ENCODE assay signal across 12 mouse cellular contexts in genomic region chr16:90014596-90014995, GRCm38 (mm10).
DNase-seq lines count a peak whose midpoint lies in the region; ATAC-seq and TF ChIP-seq lines count a peak whose summit lies in the region.
"Had no signal": no experiment of that assay in that cellular context is flagged by ENCODE, and none has a peak within 500 bp of the region (broad histone marks: within the 10 kb centered on the region; RNA-seq: fewer than 3 reads in every experiment).

No protein-coding gene starts in this region.

- H3K27ac ChIP-seq in hindbrain, embryonic 10.5 days: peak overlapping the region; percentile 12; the same call in 1 of the 2 replicates
- H3K27ac ChIP-seq in hindbrain, embryonic 11.5 days (ENCODE audit: low read depth, low read length): no peak overlapping the region; the same call in 1 of the 2 replicates
- no peak overlapping the region for H3K27ac ChIP-seq in heart, adult 2 months
- H3K27ac ChIP-seq in left cerebral cortex, adult 2 months: no peak overlapping the region
- H3K27ac ChIP-seq in midbrain, embryonic 11.5 days (ENCODE audit: low read depth, low read length): no peak overlapping the region
- H3K27ac ChIP-seq: liver, embryonic 15.5 days; midbrain, embryonic 13.5 days had no signal

- no peak for TF ChIP-seq CTCF in heart, adult 2 months (IDR thresholded peaks at IDR 0.05)
- no peak for TF ChIP-seq CTCF in left cerebral cortex, adult 2 months (IDR thresholded peaks at IDR 0.05)

- H3K27me3 ChIP-seq in hindbrain, embryonic 10.5 days (ENCODE audit: insufficient read depth, poor library complexity, severe bottlenecking): no peaks in the 10 kb centered on the region
- no peaks in the 10 kb centered on the region for H3K27me3 ChIP-seq in hindbrain, embryonic 11.5 days (ENCODE audit: control insufficient read depth, insufficient read depth, low read length)
- no peaks in the 10 kb centered on the region for H3K27me3 ChIP-seq in heart, adult 2 months (ENCODE audit: control insufficient read depth, insufficient read depth, low read length)
- no peaks in the 10 kb centered on the region for H3K27me3 ChIP-seq in midbrain, embryonic 11.5 days (ENCODE audit: control insufficient read depth, insufficient read depth, low read length)
- H3K27me3 ChIP-seq: liver, embryonic 15.5 days; midbrain, embryonic 13.5 days; Patski had no signal

- DNase-seq in hindbrain, embryonic 10.5 days (ENCODE audit: low spot score): no peak
- no peak for DNase-seq in hindbrain, embryonic 11.5 days (ENCODE audit: low spot score)
- DNase-seq in heart, adult 2 months: peak; percentile 26 to 48
- DNase-seq in heart, postnatal 4 days: peak; percentile 14
- peak; percentile 52 for DNase-seq in lung, postnatal 36 days
- DNase-seq in left cerebral cortex, adult 2 months (ENCODE audit: extremely low spot score in 1 of 2, low spot score in 2 of 2): no peak
- no peak for DNase-seq in midbrain, embryonic 11.5 days (ENCODE audit: low spot score, missing footprints)
- no peak for DNase-seq in right cerebral cortex, postnatal 25 days
- DNase-seq: adrenal gland, postnatal 25 days had no signal

- TF ChIP-seq EP300 in heart, adult 2 months (IDR thresholded peaks at IDR 0.05; ENCODE audit: insufficient read depth, low read depth, low read length): no peak

- intact Hi-C loops in heart, adult 2 months (cut with DNase I): no loop called here
- intact Hi-C loops in left cerebral cortex, adult 2 months (cut with DNase I): no loop called here

- H3K4me2 ChIP-seq in hindbrain, embryonic 11.5 days (replicated peaks; ENCODE audit: low read depth, low read length): no peak overlapping the region
- H3K4me2 ChIP-seq in midbrain, embryonic 11.5 days: no peak overlapping the region
- H3K4me2 ChIP-seq: liver, embryonic 15.5 days; midbrain, embryonic 13.5 days had no signal

- ATAC-seq in hindbrain, embryonic 11.5 days (ENCODE audit: low FRiP score): no peak
- ATAC-seq in midbrain, embryonic 11.5 days (ENCODE audit: low FRiP score): no peak
- ATAC-seq: midbrain, embryonic 13.5 days; Patski had no signal

- H3K36me3 ChIP-seq in hindbrain, embryonic 10.5 days: peaks cover 11% of the 10 kb centered on the region; the same call in 1 of the 2 replicates
- no peaks in the 10 kb centered on the region for H3K36me3 ChIP-seq in hindbrain, embryonic 11.5 days (ENCODE audit: control insufficient read depth, insufficient read depth, low read length)
- H3K36me3 ChIP-seq in heart, adult 2 months (ENCODE audit: control insufficient read depth, insufficient read depth, low read length): no peaks in the 10 kb centered on the region
- no peaks in the 10 kb centered on the region for H3K36me3 ChIP-seq in midbrain, embryonic 11.5 days (ENCODE audit: control insufficient read depth, insufficient read depth, low read length)
- H3K36me3 ChIP-seq: liver, embryonic 15.5 days; midbrain, embryonic 13.5 days had no signal

- 89% methylated on average over 9 of the region's 9 CpGs for WGBS in hindbrain, embryonic 10.5 days
- WGBS in hindbrain, embryonic 11.5 days: 84% methylated on average over 9 of the region's 9 CpGs
- WGBS in heart, adult 2 months: 54% methylated on average over 9 of the region's 9 CpGs
- WGBS in midbrain, embryonic 11.5 days: 93% methylated on average over 9 of the region's 9 CpGs

- H3K9me3 ChIP-seq in hindbrain, embryonic 10.5 days: 0 out of 2 replicates have a peak, but pooled peaks cover under 1% of the 10 kb centered on the region
- no peaks in the 10 kb centered on the region for H3K9me3 ChIP-seq in hindbrain, embryonic 11.5 days (ENCODE audit: control insufficient read depth, low read length)
- H3K9me3 ChIP-seq in midbrain, embryonic 11.5 days (ENCODE audit: control insufficient read depth, low read length): no peaks in the 10 kb centered on the region
- H3K9me3 ChIP-seq: liver, embryonic 15.5 days; midbrain, embryonic 13.5 days had no signal

- H3K4me3 ChIP-seq in hindbrain, embryonic 10.5 days: no peak overlapping the region
- H3K4me3 ChIP-seq in hindbrain, embryonic 11.5 days (ENCODE audit: low read depth, low read length): no peak overlapping the region
- no peak overlapping the region for H3K4me3 ChIP-seq in heart, adult 2 months
- no peak overlapping the region for H3K4me3 ChIP-seq in left cerebral cortex, adult 2 months
- H3K4me3 ChIP-seq in midbrain, embryonic 11.5 days (ENCODE audit: low read depth, low read length): no peak overlapping the region
- H3K4me3 ChIP-seq: liver, embryonic 15.5 days; midbrain, embryonic 13.5 days had no signal

- H3K79me2 ChIP-seq in heart, adult 2 months (replicated peaks; ENCODE audit: control insufficient read depth, insufficient read depth, low read length): no peaks in the 10 kb centered on the region

- no peak for TF ChIP-seq POLR2A in heart, adult 2 months (IDR thresholded peaks at IDR 0.05; ENCODE audit: insufficient read depth, low read depth, low read length)

- H3K4me1 ChIP-seq in hindbrain, embryonic 10.5 days (replicated peaks): peaks cover 57% of the 10 kb centered on the region
- peaks cover 5% of the 10 kb centered on the region; the same call in 1 of the 2 replicates for H3K4me1 ChIP-seq in hindbrain, embryonic 11.5 days (replicated peaks; ENCODE audit: control insufficient read depth, insufficient read depth, low read length)
- peaks cover 2% of the 10 kb centered on the region; the same call in 1 of the 2 replicates for H3K4me1 ChIP-seq in heart, adult 2 months (ENCODE audit: control insufficient read depth, insufficient read depth, low read length)
- H3K4me1 ChIP-seq in midbrain, embryonic 11.5 days (ENCODE audit: control insufficient read depth, insufficient read depth, low read length): peaks cover 8% of the 10 kb centered on the region; the same call in 1 of the 2 replicates
- H3K4me1 ChIP-seq: liver, embryonic 15.5 days had no signal

- H3K9ac ChIP-seq in hindbrain, embryonic 11.5 days (ENCODE audit: low read depth, low read length): no peak overlapping the region
- H3K9ac ChIP-seq in heart, adult 2 months (ENCODE audit: low read depth, low read length): no peak overlapping the region
- no peak overlapping the region for H3K9ac ChIP-seq in midbrain, embryonic 11.5 days (ENCODE audit: low read length)
- H3K9ac ChIP-seq: liver, embryonic 15.5 days; midbrain, embryonic 13.5 days had no signal

Comparison
In these comparisons a context has a peak if more than half of its experiments do, and no peak if none do; other contexts are left out.
1. DNase-seq: peak in heart, adult 2 months (2 of 2), heart, postnatal 4 days (single experiment) and lung, postnatal 36 days (single experiment); none in hindbrain, embryonic 10.5 days (single experiment), hindbrain, embryonic 11.5 days (single experiment), left cerebral cortex, adult 2 months (0 of 2), midbrain, embryonic 11.5 days (single experiment) and right cerebral cortex, postnatal 25 days (single experiment).